Comparison of ENCODE assay signal across 17 mouse cellular contexts in the genomic region with DNA sequence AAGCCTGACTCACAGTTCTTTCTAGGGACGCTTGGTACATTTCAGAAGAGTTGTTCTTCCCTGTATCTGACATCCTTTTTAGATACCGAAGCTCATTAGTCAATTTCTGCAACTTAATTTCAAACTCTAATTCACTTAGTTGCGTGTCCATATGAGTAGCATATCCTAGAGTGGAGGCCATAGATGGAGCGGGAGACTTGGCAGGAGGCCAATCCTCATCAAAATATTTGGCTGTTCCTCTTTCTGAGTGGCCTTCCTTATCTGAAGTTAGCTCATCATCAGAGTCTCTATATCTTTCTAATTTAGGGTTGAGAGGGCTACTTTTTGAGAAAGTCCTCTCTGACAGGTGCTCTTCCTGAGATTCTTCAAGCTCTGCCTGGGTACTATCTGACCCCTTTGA. TPM values are rescaled to one million over a fixed set of nuclear protein-coding genes. Genes with fewer than 3 reads are reported as not detected.
"Had no signal": no experiment of that assay in that cellular context is flagged by ENCODE, and none has a peak within 500 bp of the region (broad histone marks: within the 10 kb centered on the region; RNA-seq: fewer than 3 reads in every experiment).

No protein-coding gene starts in this region.

RNA-seq across cellular contexts. Expression of a gene that starts 29.4 kb away (rescaled TPM):
- total RNA-seq: megakaryocyte progenitor cell, adult 5-6 weeks; midbrain, postnatal 0 days; monocyte, adult 5-6 weeks; neutrophil, adult 5-6 weeks had no signal
- polyA plus RNA-seq: liver, postnatal 0 days; lung, adult 2 months; lung, embryonic 16.5 days; macrophage; midbrain, embryonic 11.5 days; midbrain, embryonic 13.5 days; midbrain, embryonic 15.5 days; midbrain, postnatal 0 days; neural tube, embryonic 12.5 days; neural tube, embryonic 14.5 days; small intestine, adult 2 months; stomach, embryonic 14.5 days; stomach, embryonic 16.5 days; thymus, postnatal 0 days had no signal
